Mouse (Mus musculus) inflammation-experienced regulatory T-cells (primary cell): ENCODE results near the gene Mrpl16. TPM values are rescaled to one million over a fixed set of nuclear protein-coding genes. Genes with fewer than 3 reads are reported as not detected.

Source experiments
- polyA plus RNA-seq, 2 experiments: library from polyadenylated mRNA; unstranded; fragments of 100-300 nt; shearing (Covaris generic); gene quantifications; one replicate each; pipeline ENCODE4 v1.2.1; 2017

Gene Mrpl16
- 10 to 100 TPM; 38.2 to 43.8 TPM for polyA plus RNA-seq

DNA sequence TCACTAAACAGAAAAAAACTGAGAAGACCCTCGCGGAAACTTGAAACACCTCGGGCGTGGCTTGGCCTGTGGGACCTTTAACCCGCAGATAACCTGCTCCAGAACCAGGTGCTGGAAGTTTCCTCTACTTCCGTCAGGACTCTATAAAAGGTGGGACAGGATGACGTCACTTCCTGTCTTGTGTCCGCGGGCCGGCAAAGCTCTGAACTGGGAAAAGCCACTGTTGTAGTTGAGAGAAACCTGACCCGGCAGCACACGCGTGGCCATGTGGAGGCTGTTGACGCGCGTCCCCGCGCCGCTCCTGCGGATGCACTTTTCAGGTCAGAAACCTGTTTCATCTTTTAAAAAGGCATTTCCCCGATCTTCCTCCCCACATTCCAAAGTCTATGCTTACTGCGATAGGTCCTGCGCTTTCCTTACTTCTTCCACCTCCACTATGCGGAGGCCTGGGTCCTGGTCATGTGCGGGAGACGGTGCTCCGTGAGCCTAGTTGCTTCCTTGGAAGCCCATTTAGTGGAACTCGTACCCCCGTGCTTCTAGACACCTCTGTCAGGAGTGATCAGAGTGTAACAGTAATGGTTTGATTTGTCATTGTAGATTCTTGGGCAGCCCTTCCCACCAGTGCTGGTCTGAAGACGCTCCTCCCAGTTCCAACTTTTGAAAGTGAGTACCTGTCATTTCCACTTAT, at the start of gene Mrpl16:
Gene Mrpl16, plus strand, starts transcription at position 187 of the 688 bp plus-strand sequence.

DNA sequence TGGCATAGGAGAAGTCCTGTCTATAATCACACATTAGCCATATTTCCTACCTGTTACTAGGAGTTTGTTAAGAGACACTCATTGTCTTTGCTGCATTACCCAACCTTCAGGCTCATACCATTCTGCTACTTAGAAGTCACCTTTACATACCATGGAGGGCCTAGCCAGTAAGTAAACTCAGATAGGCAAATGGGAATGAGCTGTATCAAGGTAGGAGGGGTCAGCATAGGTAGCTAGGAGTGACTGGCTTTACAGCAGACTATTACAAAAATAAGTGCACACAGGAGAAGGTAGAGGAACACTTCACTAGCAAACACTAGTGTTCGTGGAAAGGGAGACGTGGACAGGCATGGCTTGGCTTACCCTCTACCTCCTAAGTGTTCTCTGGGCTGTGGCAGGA, 22.9 kb upstream of the Mrpl16 start, which contains the start of gene Gif:
Gene Gif, plus strand, starts transcription at position 257 of the 400 bp plus-strand sequence.

DNA sequence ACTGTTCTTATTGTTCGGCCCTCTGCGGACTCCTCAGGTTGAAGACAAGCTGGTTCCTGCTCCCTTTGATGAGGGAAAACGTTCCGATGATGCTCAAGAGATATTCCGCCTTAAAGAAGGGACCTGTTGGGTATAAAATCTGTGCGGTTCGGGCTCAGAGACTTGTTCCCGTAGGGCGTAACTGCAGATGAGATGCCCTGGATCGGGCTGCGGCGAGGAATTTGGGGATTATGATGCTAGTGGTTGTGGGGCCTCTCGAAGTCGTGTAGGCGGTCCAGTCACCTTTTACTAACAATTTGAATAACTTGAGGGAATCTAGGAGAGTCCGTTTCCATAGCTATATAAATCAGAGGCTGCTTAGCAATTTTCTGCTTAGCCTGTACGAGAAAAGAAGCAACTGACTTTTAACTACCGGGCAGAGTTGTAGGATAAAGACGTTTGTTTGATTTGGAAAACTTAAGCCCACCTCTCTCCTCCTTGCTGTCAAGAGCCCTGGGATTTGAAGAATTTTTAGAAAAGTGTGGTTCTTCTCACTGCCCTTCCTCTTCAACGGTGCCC, 49.0 kb downstream of the Mrpl16 start, which contains the start of gene Stx3:
Gene Stx3, minus strand, starts transcription at position 261 of the 558 bp plus-strand sequence.

Other genes starting within 250 kb of the Mrpl16 start
- gene Ms4a4d, start 233.6 kb upstream of the Mrpl16 start, polyA plus RNA-seq, result 1 to 10 TPM; 3.2 to 3.4 TPM
- 10 to 100 TPM in 1 of 2 experiments, 1 to 10 TPM in 1; 9.6 to 13.4 TPM for gene Ms4a6d, start 165.5 kb upstream of the Mrpl16 start, polyA plus RNA-seq
- gene Ms4a2, start 146.7 kb upstream of the Mrpl16 start, polyA plus RNA-seq, result under 1 TPM; 0.31 to 0.35 TPM
- gene Ms4a3, start 129.5 kb upstream of the Mrpl16 start, polyA plus RNA-seq, result under 1 TPM in 1 of 2 experiments, not detected in 1; 0.77 TPM
- gene Oosp2, start 109.8 kb upstream of the Mrpl16 start, polyA plus RNA-seq, result not detected
- gene Oosp1, start 79.2 kb upstream of the Mrpl16 start, polyA plus RNA-seq, result under 1 TPM in 1 of 2 experiments, not detected in 1; 0.55 TPM
- under 1 TPM; 0.41 to 0.78 TPM for gene Oosp3, start 73.3 kb upstream of the Mrpl16 start, polyA plus RNA-seq
- under 1 TPM in 1 of 2 experiments, not detected in 1; 0.18 TPM for gene Gif, start 22.8 kb upstream of the Mrpl16 start, polyA plus RNA-seq
- 1 to 10 TPM; 2.9 to 4.5 TPM for gene Stx3, start 49.0 kb downstream of the Mrpl16 start, polyA plus RNA-seq
- gene Olfr1417, start 68.8 kb downstream of the Mrpl16 start, polyA plus RNA-seq, result under 1 TPM in 1 of 2 experiments, not detected in 1; 0.10 TPM
- gene Olfr1418, start 90.7 kb downstream of the Mrpl16 start, polyA plus RNA-seq, result under 1 TPM in 1 of 2 experiments, not detected in 1; 0.22 TPM
- not detected for gene Olfr1419, start 104.7 kb downstream of the Mrpl16 start, polyA plus RNA-seq
- gene Olfr1420, start 116.2 kb downstream of the Mrpl16 start, polyA plus RNA-seq, result 1 to 10 TPM in 1 of 2 experiments, under 1 TPM in 1; 0.30 to 1.8 TPM
- gene Patl1, start 142.0 kb downstream of the Mrpl16 start, polyA plus RNA-seq, result 10 to 100 TPM; 21.5 to 22.6 TPM
- gene Osbp, start 195.6 kb downstream of the Mrpl16 start, polyA plus RNA-seq, result 10 to 100 TPM; 43.6 to 64.9 TPM